Mouse (Mus musculus): Measurements from ENCODE around the gene Rnf126. TPM values are rescaled to one million over a fixed set of nuclear protein-coding genes. Genes with fewer than 3 reads are reported as not detected.

The Rnf126 gene
- polyA plus RNA-seq, 1 experiment from 2014 or later, result 90.3 TPM

- Histone ChIP-seq H3K4me3 (ENCODE audit: low read depth, low read length) (no peak overlapping the region), H3K9ac (ENCODE audit: low read length) (no peak overlapping the region), H3K9me3 (ENCODE audit: control insufficient read depth, low read length) (no peaks in the 10 kb centered on the region), H3K27ac (ENCODE audit: low read depth) (no peak overlapping the region), H3K4me2 (ENCODE audit: low read length) (no peak overlapping the region), H3K27me3 (replicated peaks; ENCODE audit: control insufficient read depth, insufficient read depth, low read length) (no peaks in the 10 kb centered on the region), H3K4me1 (replicated peaks; ENCODE audit: control insufficient read depth, insufficient read depth, low read length) (peaks cover 4% of the 10 kb centered on the region; the same call in 1 of the 2 replicates), H3K36me3 (ENCODE audit: control insufficient read depth, insufficient read depth, low read length) (peaks cover 10% of the 10 kb centered on the region)
- DNase-seq (ENCODE audit: low spot score) (no peak), ATAC-seq (replicated peaks; ENCODE audit: low FRiP score, low TSS enrichment, low read depth) (no peak)
- WGBS, result 85% methylated on average over 6 of the region's 6 CpGs
Observed at GRCm38 (mm10) chr10:79748496-79748895, 18.3 kb downstream of the Rnf126 start.

- H3K4me3 ChIP-seq (ENCODE audit: low read depth, low read length), result no peak overlapping the region
- no peaks in the 10 kb centered on the region for H3K27me3 ChIP-seq (replicated peaks; ENCODE audit: control insufficient read depth, insufficient read depth, low read length)
- peak overlapping the region; percentile 71 for H3K4me2 ChIP-seq (ENCODE audit: low read length)
- 19% methylated on average over 6 of the region's 6 CpGs for WGBS
- H3K9ac ChIP-seq (ENCODE audit: low read length), result no peak overlapping the region
- no peak overlapping the region for H3K27ac ChIP-seq (ENCODE audit: low read depth)
- no peaks in the 10 kb centered on the region for H3K9me3 ChIP-seq (ENCODE audit: control insufficient read depth, low read length)
- H3K36me3 ChIP-seq (ENCODE audit: control insufficient read depth, insufficient read depth, low read length), result peaks cover 27% of the 10 kb centered on the region
- peaks cover 4% of the 10 kb centered on the region; the same call in 1 of the 2 replicates for H3K4me1 ChIP-seq (replicated peaks; ENCODE audit: control insufficient read depth, insufficient read depth, low read length)
- DNase-seq (ENCODE audit: low spot score) (no peak), ATAC-seq (replicated peaks; ENCODE audit: low FRiP score, low TSS enrichment, low read depth) (peak; percentile 52)
Observed at GRCm38 (mm10) chr10:79746774-79747151, 20.0 kb downstream of the Rnf126 start.

GRCm38 (mm10) chr10:79745898-79746773 is 20.6 kb downstream of the Rnf126 start, which contains the start of gene Polrmt:
Polrmt (minus strand) TSS chr10:79746581.
- H3K4me1 ChIP-seq (replicated peaks; ENCODE audit: control insufficient read depth, insufficient read depth, low read length), result peaks cover 4% of the 10 kb centered on the region; the same call in 1 of the 2 replicates
- peak within 1 kb of the TSS; percentile 74 for H3K4me3 ChIP-seq (ENCODE audit: low read depth, low read length)
- DNase-seq (ENCODE audit: low spot score), result peak; percentile 92
- WGBS, result 3% methylated on average over 38 of the region's 38 CpGs
- peak within 1 kb of the TSS; percentile 71 for H3K4me2 ChIP-seq (ENCODE audit: low read length)
- peaks cover 4% of the 10 kb centered on the region for H3K9me3 ChIP-seq (ENCODE audit: control insufficient read depth, low read length)
- H3K36me3 ChIP-seq (ENCODE audit: control insufficient read depth, insufficient read depth, low read length), result peaks cover 33% of the 10 kb centered on the region
- peak within 1 kb of the TSS; percentile 56 for H3K9ac ChIP-seq (ENCODE audit: low read length)
- no peaks in the 10 kb centered on the region for H3K27me3 ChIP-seq (replicated peaks; ENCODE audit: control insufficient read depth, insufficient read depth, low read length)
- H3K27ac ChIP-seq (ENCODE audit: low read depth), result no peak within 1 kb of the TSS
- peak; percentile 94 for ATAC-seq (replicated peaks; ENCODE audit: low FRiP score, low TSS enrichment, low read depth)

GRCm38 (mm10) chr10:79745411-79745810 is 21.3 kb downstream of the Rnf126 start:
- 95% methylated on average over 3 of the region's 3 CpGs for WGBS

GRCm38 (mm10) chr10:79743650-79744365 is 22.9 kb downstream of the Rnf126 start:
- Histone ChIP-seq H3K27me3 (replicated peaks; ENCODE audit: control insufficient read depth, insufficient read depth, low read length) (no peaks in the 10 kb centered on the region), H3K4me3 (ENCODE audit: low read depth, low read length) (no peak overlapping the region), H3K9me3 (ENCODE audit: control insufficient read depth, low read length) (peaks cover 27% of the 10 kb centered on the region), H3K9ac (ENCODE audit: low read length) (no peak overlapping the region), H3K4me2 (ENCODE audit: low read length) (no peak overlapping the region), H3K36me3 (ENCODE audit: control insufficient read depth, insufficient read depth, low read length) (peaks cover 56% of the 10 kb centered on the region), H3K27ac (ENCODE audit: low read depth) (no peak overlapping the region), H3K4me1 (replicated peaks; ENCODE audit: control insufficient read depth, insufficient read depth, low read length) (peaks cover 4% of the 10 kb centered on the region; the same call in 1 of the 2 replicates)
- no peak for ATAC-seq (replicated peaks; ENCODE audit: low FRiP score, low TSS enrichment, low read depth)
- WGBS, result 92% methylated on average over 15 of the region's 15 CpGs
- no peak for DNase-seq (ENCODE audit: low spot score)

More at GRCm38 (mm10) chr10:79745411-79745810, 21.3 kb downstream of the Rnf126 start:
- peaks cover 40% of the 10 kb centered on the region for H3K36me3 ChIP-seq (ENCODE audit: control insufficient read depth, insufficient read depth, low read length)
- no peak for ATAC-seq (replicated peaks; ENCODE audit: low FRiP score, low TSS enrichment, low read depth)
- no peak for DNase-seq (ENCODE audit: low spot score)
- peak overlapping the region; percentile 74 for H3K4me3 ChIP-seq (ENCODE audit: low read depth, low read length)
- no peaks in the 10 kb centered on the region for H3K27me3 ChIP-seq (replicated peaks; ENCODE audit: control insufficient read depth, insufficient read depth, low read length)
- H3K9me3 ChIP-seq (ENCODE audit: control insufficient read depth, low read length), result peaks cover 11% of the 10 kb centered on the region
- no peak overlapping the region for H3K27ac ChIP-seq (ENCODE audit: low read depth)
- H3K9ac ChIP-seq (ENCODE audit: low read length), result no peak overlapping the region
- peak overlapping the region; percentile 71 for H3K4me2 ChIP-seq (ENCODE audit: low read length)
- peaks cover 4% of the 10 kb centered on the region; the same call in 1 of the 2 replicates for H3K4me1 ChIP-seq (replicated peaks; ENCODE audit: control insufficient read depth, insufficient read depth, low read length)

- no peak overlapping the region for H3K4me3 ChIP-seq (ENCODE audit: low read depth, low read length)
- no peak for ATAC-seq (replicated peaks; ENCODE audit: low FRiP score, low TSS enrichment, low read depth)
- H3K9ac ChIP-seq (ENCODE audit: low read length), result no peak overlapping the region
- no peak for DNase-seq (ENCODE audit: low spot score)
- H3K4me1 ChIP-seq (replicated peaks; ENCODE audit: control insufficient read depth, insufficient read depth, low read length), result peaks cover 4% of the 10 kb centered on the region; the same call in 1 of the 2 replicates
- H3K36me3 ChIP-seq (ENCODE audit: control insufficient read depth, insufficient read depth, low read length), result peaks cover 63% of the 10 kb centered on the region
- H3K27ac ChIP-seq (ENCODE audit: low read depth), result no peak overlapping the region
- no peak overlapping the region for H3K4me2 ChIP-seq (ENCODE audit: low read length)
- H3K27me3 ChIP-seq (replicated peaks; ENCODE audit: control insufficient read depth, insufficient read depth, low read length), result no peaks in the 10 kb centered on the region
- WGBS, result 92% methylated on average over 11 of the region's 11 CpGs
- H3K9me3 ChIP-seq (ENCODE audit: control insufficient read depth, low read length), result peaks cover 33% of the 10 kb centered on the region
Observed at GRCm38 (mm10) chr10:79743161-79743560, 23.6 kb downstream of the Rnf126 start.

- no peak overlapping the region for H3K4me3 ChIP-seq (ENCODE audit: low read depth, low read length)
- H3K36me3 ChIP-seq (ENCODE audit: control insufficient read depth, insufficient read depth, low read length), result peaks cover 86% of the 10 kb centered on the region
- 79% methylated on average over 11 of the region's 11 CpGs for WGBS
- H3K9me3 ChIP-seq (ENCODE audit: control insufficient read depth, low read length), result peaks cover 55% of the 10 kb centered on the region
- H3K4me1 ChIP-seq (replicated peaks; ENCODE audit: control insufficient read depth, insufficient read depth, low read length), result peaks cover 4% of the 10 kb centered on the region; the same call in 1 of the 2 replicates
- H3K27me3 ChIP-seq (replicated peaks; ENCODE audit: control insufficient read depth, insufficient read depth, low read length), result no peaks in the 10 kb centered on the region; the same call in 1 of the 2 replicates
- DNase-seq (ENCODE audit: low spot score) (no peak), ATAC-seq (replicated peaks; ENCODE audit: low FRiP score, low TSS enrichment, low read depth) (no peak)
- no peak overlapping the region for H3K4me2 ChIP-seq (ENCODE audit: low read length)
- H3K27ac ChIP-seq (ENCODE audit: low read depth), result no peak overlapping the region
- H3K9ac ChIP-seq (ENCODE audit: low read length), result no peak overlapping the region
Observed at GRCm38 (mm10) chr10:79740863-79741262, 25.9 kb downstream of the Rnf126 start.

- WGBS, result 97% methylated on average over 28 of the region's 28 CpGs
- Histone ChIP-seq H3K4me1 (replicated peaks; ENCODE audit: control insufficient read depth, insufficient read depth, low read length) (no peaks in the 10 kb centered on the region), H3K9ac (ENCODE audit: low read length) (no peak overlapping the region), H3K36me3 (ENCODE audit: control insufficient read depth, insufficient read depth, low read length) (peaks cover 82% of the 10 kb centered on the region), H3K27ac (ENCODE audit: low read depth) (no peak overlapping the region), H3K4me3 (ENCODE audit: low read depth, low read length) (no peak overlapping the region), H3K4me2 (ENCODE audit: low read length) (no peak overlapping the region), H3K27me3 (replicated peaks; ENCODE audit: control insufficient read depth, insufficient read depth, low read length) (no peaks in the 10 kb centered on the region; the same call in 1 of the 2 replicates), H3K9me3 (ENCODE audit: control insufficient read depth, low read length) (peaks cover 65% of the 10 kb centered on the region)
- DNase-seq (ENCODE audit: low spot score) (no peak), ATAC-seq (replicated peaks; ENCODE audit: low FRiP score, low TSS enrichment, low read depth) (0 out of 2 replicates have a peak, but pooled peaks have one; percentile 9)
Observed at GRCm38 (mm10) chr10:79739234-79739633, 27.5 kb downstream of the Rnf126 start.
